Mouse (Mus musculus) thymus, postnatal 36 days (tissue): ENCODE data around the gene Nid1.
"Not testable (repeated sequence)": the region's sequence is repeated elsewhere in the genome, so short reads cannot be mapped to it uniquely, and the experiment has no call there.

ENCODE experiments used
- DNase-seq, 2 experiments: peaks; one replicate each; pipeline ENCODE4 v3.0.0; 2022; ENCODE audit warnings: mixed read lengths in 2 of 2

The Nid1 gene

DNA sequence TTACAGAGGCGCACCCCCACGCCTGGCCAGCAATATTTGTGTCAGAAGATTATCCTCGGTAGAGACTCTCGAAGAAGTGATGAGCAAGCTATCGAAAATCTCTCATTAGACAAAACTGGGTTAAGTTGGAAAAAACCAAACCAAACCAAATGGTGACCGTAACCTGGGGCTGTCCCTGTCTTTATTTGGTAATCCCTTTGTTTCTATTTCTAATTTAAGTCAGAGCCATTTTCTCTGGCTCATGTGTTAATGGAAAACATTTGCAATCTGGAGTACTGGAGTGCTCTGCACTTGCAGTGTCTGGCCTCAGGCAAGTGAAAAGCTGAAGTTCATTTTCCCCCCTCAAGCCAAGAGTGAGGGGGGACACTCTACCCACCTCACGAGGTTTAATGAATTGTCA, 16.9 kb downstream of the Nid1 start:
- not testable (repeated sequence) for DNase-seq

DNA sequence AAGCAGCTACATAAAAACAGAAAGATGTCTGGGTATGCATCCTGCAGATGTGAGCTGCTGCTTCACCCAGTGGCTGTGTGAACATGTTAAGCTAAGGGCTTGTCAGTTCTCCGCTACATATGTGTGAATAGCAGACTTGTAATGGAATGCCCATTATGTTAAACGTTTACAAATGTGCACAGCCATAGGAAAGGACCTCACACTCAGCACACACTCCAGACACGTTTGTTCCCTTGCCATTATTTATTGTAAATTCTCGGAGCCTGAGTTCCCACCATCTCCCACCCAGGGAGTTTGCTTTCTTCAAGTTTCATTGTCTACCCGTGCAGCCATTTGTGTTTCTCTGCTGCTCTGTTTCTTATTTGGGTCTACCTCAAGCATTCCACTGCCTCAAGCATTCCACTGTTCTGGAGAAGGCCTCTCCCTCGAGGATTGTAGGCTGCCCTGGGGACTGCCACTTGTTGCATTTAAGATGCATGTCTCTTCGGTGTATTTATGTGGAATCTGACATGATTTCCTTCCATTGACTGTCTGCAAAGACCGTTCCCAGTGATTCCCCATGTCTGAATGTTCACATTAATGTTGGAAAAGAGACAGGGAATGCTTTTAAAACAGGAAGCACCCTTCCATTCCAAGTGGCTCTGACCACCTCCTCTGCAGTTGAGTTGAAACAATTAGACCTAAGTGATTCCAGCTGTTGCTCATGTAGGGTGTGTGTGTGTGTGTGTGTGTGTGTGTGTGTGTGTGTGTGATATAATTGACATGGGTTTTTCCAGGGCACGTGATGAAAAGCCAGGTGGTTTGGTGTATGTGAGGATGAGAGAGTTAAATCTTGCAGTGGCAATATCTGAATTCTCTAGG, 18.5 kb downstream of the Nid1 start:
- not testable (repeated sequence) for DNase-seq

GRCm38 (mm10) chr13:13458138-13458737, 20.9 kb downstream of the Nid1 start:
- no peak for DNase-seq

DNA sequence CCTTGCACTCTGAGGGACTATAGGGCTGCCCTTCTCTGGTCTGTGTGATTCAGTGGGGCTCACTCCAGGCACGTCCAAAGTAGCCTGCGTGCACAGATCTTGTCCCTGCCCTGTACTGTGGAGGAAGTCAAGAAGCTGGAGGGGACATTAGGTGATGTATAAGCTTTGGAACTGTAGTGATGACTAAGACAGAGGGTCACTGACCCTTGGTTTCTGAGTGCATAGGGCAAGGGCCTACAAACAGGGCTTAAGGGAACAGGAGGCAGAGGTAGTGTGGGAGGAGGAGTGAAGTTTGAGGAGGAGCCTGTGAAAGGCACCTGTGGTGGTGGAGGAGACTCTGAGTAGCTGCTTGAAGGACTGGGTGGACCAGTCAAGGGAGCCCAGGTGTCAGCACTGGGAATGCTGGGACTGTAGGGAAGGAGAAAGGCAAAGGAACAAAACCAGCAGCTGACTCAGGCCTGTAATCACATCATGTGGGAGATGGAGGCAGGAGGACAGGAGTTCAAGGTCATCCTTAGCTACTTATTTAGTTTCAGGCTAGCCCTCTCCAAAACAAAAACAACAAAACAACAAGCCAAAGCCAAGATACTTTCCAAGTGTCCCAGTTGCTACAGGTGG, 23.3 kb downstream of the Nid1 start:
- no peak for DNase-seq

DNA sequence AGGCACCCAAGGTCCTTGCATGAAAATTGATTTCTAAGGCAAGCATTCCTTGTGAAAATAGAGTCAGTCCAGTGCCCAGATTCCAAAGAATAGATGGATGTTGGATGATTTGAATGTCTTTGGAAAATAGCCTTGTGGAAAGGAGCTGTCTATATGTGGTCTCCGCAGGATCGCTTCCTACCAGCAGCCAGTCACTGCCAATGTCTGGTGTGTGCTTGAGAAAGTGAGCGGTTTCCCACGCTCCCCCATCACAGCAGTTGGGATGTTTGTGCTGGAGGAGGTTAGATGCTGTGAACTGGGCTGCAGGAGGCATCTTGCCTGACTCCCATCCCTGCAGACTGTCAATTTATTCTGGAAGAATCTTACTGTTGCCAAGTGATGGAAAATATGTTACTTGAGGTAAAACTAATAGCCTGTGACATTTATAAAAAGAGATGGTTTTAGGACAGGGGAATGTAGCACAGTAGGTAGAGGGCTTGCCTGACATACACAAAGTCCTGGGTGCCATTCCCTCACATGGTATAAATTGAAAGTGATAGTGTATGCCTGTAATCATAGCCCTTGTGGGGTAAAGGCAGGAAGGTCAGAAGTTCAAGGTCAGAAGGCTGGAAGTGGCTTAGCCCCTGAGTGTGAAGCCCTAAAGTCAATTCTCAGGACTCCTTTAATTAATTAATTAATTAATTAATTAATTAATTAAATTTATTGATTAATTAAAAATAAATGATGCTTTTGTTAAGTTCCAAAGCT, 24.3 kb downstream of the Nid1 start:
- DNase-seq = no peak

GRCm38 (mm10) chr13:13463949-13464348, 26.6 kb downstream of the Nid1 start:
- DNase-seq = no peak

DNA sequence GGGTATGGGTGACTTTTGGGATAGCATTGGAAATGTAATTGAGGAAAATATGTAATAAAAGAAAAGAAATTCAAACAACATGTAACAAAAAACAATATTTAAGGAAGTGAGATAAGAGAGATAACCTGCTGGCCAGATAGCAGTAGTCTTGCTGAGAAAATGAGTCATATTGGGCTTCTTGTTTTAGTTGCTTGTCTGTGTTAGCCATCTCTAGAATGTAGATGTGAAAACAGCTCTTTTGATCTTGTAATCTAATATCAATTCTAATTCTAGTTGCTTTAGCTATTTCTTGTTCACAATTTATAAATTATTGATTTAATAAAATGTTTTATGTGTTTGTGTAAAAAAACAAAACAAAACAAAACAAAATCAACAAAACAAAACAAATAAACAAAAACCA, 29.9 kb downstream of the Nid1 start:
- DNase-seq = not testable (repeated sequence)

- DNase-seq = no peak
Measured at GRCm38 (mm10) chr13:13468513-13468912, 31.2 kb downstream of the Nid1 start.

- DNase-seq = no peak
Measured at GRCm38 (mm10) chr13:13471334-13471757, 34.0 kb downstream of the Nid1 start.

DNA sequence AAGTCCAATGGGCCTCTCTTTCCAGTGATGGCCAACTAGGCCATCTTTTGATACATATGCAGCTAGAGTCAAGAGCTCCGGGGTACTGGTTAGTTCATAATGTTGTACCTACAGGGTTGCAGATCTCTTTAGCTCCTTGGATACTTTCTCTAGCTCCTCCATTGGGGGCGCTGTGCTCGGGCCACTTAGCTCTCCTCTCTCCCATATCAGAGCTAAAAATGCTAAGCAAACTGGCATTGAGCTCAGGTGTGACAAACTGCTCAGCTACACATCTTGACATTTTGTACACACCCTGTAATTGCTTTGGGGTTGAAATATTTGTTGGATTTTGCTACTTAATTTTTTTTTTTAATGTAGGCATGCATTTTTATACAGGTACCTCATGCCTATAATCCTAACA, 37.1 kb downstream of the Nid1 start:
- not testable (repeated sequence) for DNase-seq

- DNase-seq = no peak
Measured at GRCm38 (mm10) chr13:13474991-13475390, 37.6 kb downstream of the Nid1 start.

DNA sequence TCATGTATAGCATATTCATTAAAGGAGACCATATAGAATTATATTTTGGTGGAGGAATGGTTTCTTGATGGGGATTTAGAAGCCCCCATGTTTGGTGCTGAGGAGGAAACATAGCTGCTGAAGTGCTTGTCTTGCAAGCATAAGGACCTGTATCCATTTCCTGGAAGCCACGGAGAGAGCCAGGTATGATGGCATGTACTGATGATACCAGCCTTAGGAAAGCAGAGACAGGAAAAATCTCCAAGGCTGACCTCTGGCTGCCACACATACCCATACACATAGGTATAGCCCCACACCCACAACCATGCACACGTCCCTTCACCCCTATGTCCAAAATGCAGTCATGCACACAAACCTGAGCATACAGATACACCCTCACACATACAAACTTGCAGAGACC, 39.2 kb downstream of the Nid1 start:
- no peak for DNase-seq

- no peak for DNase-seq
Measured at GRCm38 (mm10) chr13:13477046-13477445, 39.7 kb downstream of the Nid1 start.

DNA sequence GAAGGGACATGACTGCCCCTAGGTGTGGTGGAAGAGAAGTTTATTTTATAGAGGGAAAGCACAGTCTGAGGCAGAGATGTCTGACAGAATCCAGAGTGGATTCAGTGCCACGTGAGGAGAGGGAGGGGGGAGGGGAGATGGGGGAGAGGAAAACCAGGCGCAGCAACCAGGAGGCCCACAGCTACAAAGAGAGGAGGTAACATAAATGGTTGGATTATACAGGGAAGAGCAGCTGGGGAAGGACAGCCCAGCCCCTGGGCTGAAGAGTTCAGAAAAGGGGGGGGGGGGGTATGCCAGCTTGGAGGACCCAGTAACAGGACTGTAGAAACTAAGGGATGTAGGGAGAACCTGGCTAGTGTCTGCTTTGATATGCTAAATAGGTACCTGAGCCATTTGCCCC, 42.6 kb downstream of the Nid1 start:
- no peak for DNase-seq

GRCm38 (mm10) chr13:13481033-13481432, 43.7 kb downstream of the Nid1 start:
- DNase-seq = no peak

DNA sequence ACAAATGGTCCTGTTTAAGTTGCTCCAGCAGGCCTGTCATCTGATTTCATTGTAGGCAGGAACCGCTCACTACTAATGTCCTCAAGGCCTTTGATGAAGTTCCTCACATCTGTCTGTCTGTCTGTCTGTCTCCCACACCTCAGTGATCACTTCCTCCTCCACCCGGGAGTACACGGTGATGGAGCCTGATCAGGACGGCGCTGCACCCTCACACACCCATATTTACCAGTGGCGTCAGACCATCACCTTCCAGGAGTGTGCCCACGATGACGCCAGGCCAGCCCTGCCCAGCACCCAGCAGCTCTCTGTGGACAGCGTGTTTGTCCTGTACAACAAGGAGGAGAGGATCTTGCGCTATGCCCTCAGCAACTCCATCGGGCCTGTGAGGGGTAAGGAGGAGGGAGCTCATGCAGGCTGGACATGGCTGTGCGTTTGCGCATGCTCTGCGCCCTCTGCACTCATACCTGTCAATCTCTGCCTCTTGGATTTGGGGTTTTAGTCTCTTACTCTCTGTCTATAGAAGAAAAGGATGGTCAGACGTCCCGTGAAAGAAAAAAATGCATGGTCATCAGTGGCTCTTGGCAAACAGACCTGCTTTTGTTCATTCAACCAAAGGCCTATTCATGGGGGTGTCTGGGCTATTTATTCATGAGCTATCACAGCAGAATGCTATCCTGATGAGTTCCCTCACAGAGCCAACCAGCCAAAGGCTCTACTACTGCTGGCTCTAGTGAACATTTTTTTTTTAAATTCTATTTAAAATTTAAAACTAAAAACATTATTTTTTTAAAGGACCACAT, 44.7 kb downstream of the Nid1 start:
- DNase-seq = no peak

GRCm38 (mm10) chr13:13484351-13484751, 47.0 kb downstream of the Nid1 start:
- no peak for DNase-seq

DNA sequence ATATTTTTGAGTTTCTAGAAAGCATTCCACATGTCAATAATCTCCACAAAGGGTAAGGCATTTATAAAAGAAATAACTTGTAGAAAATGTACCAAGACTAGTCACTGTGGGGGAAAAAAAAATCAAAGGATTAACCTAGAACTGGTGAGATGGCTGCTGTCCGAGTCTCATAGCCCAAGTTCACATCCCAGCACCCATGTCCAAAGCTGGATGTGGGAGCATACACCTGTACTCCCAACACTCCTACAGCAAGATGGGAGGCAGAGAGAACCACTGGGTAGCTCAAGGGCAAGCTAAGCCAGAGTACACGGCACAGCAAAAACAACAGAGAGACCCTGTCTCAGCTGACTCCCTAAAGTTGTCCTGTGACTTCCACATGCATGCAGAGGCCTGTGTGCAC, 47.5 kb downstream of the Nid1 start:
- DNase-seq = no peak

DNA sequence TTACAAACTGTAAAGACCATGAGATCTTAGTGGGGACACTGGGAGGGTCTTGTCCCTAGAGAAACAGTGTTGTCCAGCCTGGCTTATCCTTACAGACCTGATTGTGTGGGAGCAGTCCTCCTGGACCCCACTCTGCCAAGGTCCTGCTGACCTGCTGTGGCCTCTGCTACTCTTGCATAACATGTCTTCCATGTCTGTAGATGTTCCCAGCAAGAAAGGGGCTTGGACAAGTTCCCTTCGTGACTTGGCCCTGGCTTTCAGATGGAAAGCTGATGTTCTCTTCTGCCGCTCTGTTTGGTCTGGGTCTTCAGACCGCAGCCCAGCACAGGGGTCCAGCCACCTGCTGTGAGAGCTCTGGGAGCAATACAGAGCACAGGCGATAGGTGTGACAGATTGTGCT, 48.3 kb downstream of the Nid1 start:
- no peak for DNase-seq

DNA sequence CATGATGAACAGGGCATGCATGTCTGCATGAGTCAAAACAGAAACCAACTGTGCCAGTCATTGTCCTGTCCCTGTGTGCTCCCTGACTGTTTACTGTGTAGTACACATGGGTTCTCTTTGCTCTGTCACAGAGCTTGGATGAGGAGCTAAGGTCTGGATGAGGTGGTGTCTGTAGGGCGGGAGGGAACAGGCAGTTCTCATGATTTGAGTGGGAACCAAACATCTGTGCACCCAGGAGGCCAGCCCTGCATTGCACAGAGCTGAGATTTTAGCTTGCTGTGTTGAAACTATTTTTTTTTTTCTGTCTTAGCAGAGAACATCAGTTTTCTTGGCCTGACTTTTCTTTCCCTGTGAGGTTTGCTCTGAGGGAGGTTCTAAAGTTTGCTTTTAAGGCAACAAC, 50.5 kb downstream of the Nid1 start:
- DNase-seq = no peak

- no peak for DNase-seq
Measured at GRCm38 (mm10) chr13:13489861-13490260, 52.5 kb downstream of the Nid1 start.

- no peak for DNase-seq
Measured at GRCm38 (mm10) chr13:13492151-13492550, 54.8 kb downstream of the Nid1 start.
